Mouse (Mus musculus): Measurements from ENCODE around the gene Tm9sf3.
A peak's percentile ranks its signal among the peaks of the same experiment; 100 is the strongest.

The Tm9sf3 gene

GRCm38 (mm10) chr19:41262712-41263629 is 826 bp downstream of the Tm9sf3 start:
- peak; percentile 33 to 61 for DNase-seq (ENCODE audit: low read depth in 1 of 2, low spot score in 2 of 2)

GRCm38 (mm10) chr19:41260736-41261135 is 3.1 kb downstream of the Tm9sf3 start:
- DNase-seq (ENCODE audit: low read depth in 1 of 2, low spot score in 2 of 2) = no peak

- DNase-seq (ENCODE audit: low read depth in 1 of 2, low spot score in 2 of 2) = no peak
These were observed 4.5 kb downstream of the Tm9sf3 start for GRCm38 (mm10) chr19:41259256-41259655.

- DNase-seq (ENCODE audit: low read depth in 1 of 2, low spot score in 2 of 2) = peak in 1 of 2 experiments; percentile 33
These were observed 5.1 kb downstream of the Tm9sf3 start for GRCm38 (mm10) chr19:41258707-41259106.

GRCm38 (mm10) chr19:41254584-41254983 is 9.2 kb downstream of the Tm9sf3 start:
- no peak for DNase-seq (ENCODE audit: low read depth in 1 of 2, low spot score in 2 of 2)

- DNase-seq (ENCODE audit: low read depth in 1 of 2, low spot score in 2 of 2) = no peak
These were observed 14.8 kb downstream of the Tm9sf3 start for GRCm38 (mm10) chr19:41248968-41249367.

GRCm38 (mm10) chr19:41248271-41248670 is 15.5 kb downstream of the Tm9sf3 start:
- DNase-seq (ENCODE audit: low read depth in 1 of 2, low spot score in 2 of 2) = no peak

- DNase-seq (ENCODE audit: low read depth in 1 of 2, low spot score in 2 of 2) = no peak
These were observed 17.5 kb downstream of the Tm9sf3 start for GRCm38 (mm10) chr19:41246271-41246670.

- DNase-seq (ENCODE audit: low read depth in 1 of 2, low spot score in 2 of 2) = peak in 1 of 2 experiments; percentile 5
These were observed 19.2 kb downstream of the Tm9sf3 start for GRCm38 (mm10) chr19:41244581-41244980.

GRCm38 (mm10) chr19:41241997-41242396 is 21.8 kb downstream of the Tm9sf3 start:
- DNase-seq (ENCODE audit: low read depth in 1 of 2, low spot score in 2 of 2) = no peak

GRCm38 (mm10) chr19:41233698-41234097 is 30.1 kb downstream of the Tm9sf3 start:
- no peak for DNase-seq (ENCODE audit: low read depth in 1 of 2, low spot score in 2 of 2)

GRCm38 (mm10) chr19:41208326-41208725 is 55.5 kb downstream of the Tm9sf3 start:
- no peak for DNase-seq (ENCODE audit: low read depth in 1 of 2, low spot score in 2 of 2)

GRCm38 (mm10) chr19:41206811-41207344 is 56.9 kb downstream of the Tm9sf3 start, which contains the start of gene Tll2:
TSS of gene Tll2 (minus strand) at chr19:41206835.
- no peak for DNase-seq (ENCODE audit: low read depth in 1 of 2, low spot score in 2 of 2)

- no peak for DNase-seq (ENCODE audit: low read depth in 1 of 2, low spot score in 2 of 2)
These were observed 57.6 kb downstream of the Tm9sf3 start for GRCm38 (mm10) chr19:41206041-41206810.

GRCm38 (mm10) chr19:41204159-41205081 is 59.4 kb downstream of the Tm9sf3 start:
- DNase-seq (ENCODE audit: low read depth in 1 of 2, low spot score in 2 of 2) = no peak

GRCm38 (mm10) chr19:41197606-41198005 is 66.2 kb downstream of the Tm9sf3 start:
- no peak for DNase-seq (ENCODE audit: low read depth in 1 of 2, low spot score in 2 of 2)

GRCm38 (mm10) chr19:41193379-41193778 is 70.4 kb downstream of the Tm9sf3 start:
- DNase-seq (ENCODE audit: low read depth in 1 of 2, low spot score in 2 of 2) = no peak

- DNase-seq (ENCODE audit: low read depth in 1 of 2, low spot score in 2 of 2) = no peak
These were observed 70.8 kb downstream of the Tm9sf3 start for GRCm38 (mm10) chr19:41192953-41193352.

- no peak for DNase-seq (ENCODE audit: low read depth in 1 of 2, low spot score in 2 of 2)
These were observed 72.1 kb downstream of the Tm9sf3 start for GRCm38 (mm10) chr19:41191724-41192123.

- DNase-seq (ENCODE audit: low read depth in 1 of 2, low spot score in 2 of 2) = no peak
These were observed 72.8 kb downstream of the Tm9sf3 start for GRCm38 (mm10) chr19:41190876-41191434.

Data from monocyte, adult 2 months (primary cell).